Mouse (Mus musculus) neural tube, embryonic 15.5 days (tissue): ENCODE measurements around the gene Baz1a. TPM values are rescaled to one million over a fixed set of nuclear protein-coding genes. Genes with fewer than 3 reads are reported as not detected.
"Not testable (repeated sequence)": the region's sequence is repeated elsewhere in the genome, so short reads cannot be mapped to it uniquely, and the experiment has no call there.

ENCODE experiments used
- ATAC-seq: fragments of 200-750 bp; cut with Nextera tagmentation; 2 replicates; pipeline ENCODE4 v1.8.0; 2017; ENCODE audit warnings: mild to moderate bottlenecking, moderate TSS enrichment, moderate library complexity; ENCODE audit not compliant: low FRiP score
- H3K27ac ChIP-seq: fragments of 300-500 bp; sonication (generic); replicated peaks from 2 replicates; pipeline ENCODE4 v1.5.1; 2015; ENCODE audit warnings: mild to moderate bottlenecking, inconsistent platforms
- H3K27me3 ChIP-seq: fragments of 300-500 bp; sonication (generic); replicated peaks from 2 replicates; pipeline ENCODE4 v1.6.1; 2015; ENCODE audit warnings: inconsistent platforms
- H3K36me3 ChIP-seq: fragments of 300-500 bp; sonication (generic); 2 replicates; pipeline ENCODE4 v1.6.1; 2015; ENCODE audit warnings: inconsistent platforms
- H3K4me1 ChIP-seq: fragments of 300-500 bp; sonication (generic); 2 replicates; pipeline ENCODE4 v1.6.1; 2015; ENCODE audit warnings: inconsistent platforms
- H3K4me2 ChIP-seq: fragments of 300-500 bp; sonication (generic); 2 replicates; pipeline ENCODE4 v1.6.1; 2015; ENCODE audit warnings: inconsistent platforms, mild to moderate bottlenecking, moderate library complexity
- H3K4me3 ChIP-seq: fragments of 300-500 bp; sonication (generic); replicated peaks from 2 replicates; pipeline ENCODE4 v1.5.1; 2015; ENCODE audit warnings: mild to moderate bottlenecking, inconsistent platforms
- H3K9ac ChIP-seq: fragments of 300-500 bp; sonication (generic); replicated peaks from 2 replicates; pipeline ENCODE4 v1.6.1; 2015; ENCODE audit warnings: mild to moderate bottlenecking, inconsistent platforms
- H3K9me3 ChIP-seq: fragments of 300-500 bp; sonication (generic); replicated peaks from 2 replicates; pipeline ENCODE4 v1.6.1; 2016; ENCODE audit warnings: inconsistent platforms
- WGBS: fragments of 180-500 bp; shearing (Covaris S2); methylation state at CpG from one replicate; pipeline ENCODE4 v1.1.7; 2015; ENCODE audit warnings: mixed read lengths; 5-methylcytosine and 5-hydroxymethylcytosine counted together
- polyA plus RNA-seq: library from polyadenylated mRNA; unstranded; fragments of >200 nt; fragmentation: Nextera tagmentation; extraction: Ambion mirVana; gene quantifications from 2 replicates; pipeline ENCODE4 v1.2.1, GENCODE M21; 2015

Gene Baz1a
- polyA plus RNA-seq, 1 experiment from 2014 or later, result 2.7 TPM

GRCm38 (mm10) chr12:55004396-55004795 lies 9.8 kb downstream of the Baz1a start:
- no peaks in the 10 kb centered on the region for H3K36me3 ChIP-seq
- no peaks in the 10 kb centered on the region for H3K27me3 ChIP-seq
- H3K4me2 ChIP-seq, result no peak overlapping the region
- H3K4me3 ChIP-seq, result no peak overlapping the region
- ATAC-seq, result no peak
- no peak overlapping the region for H3K9ac ChIP-seq
- no peak overlapping the region for H3K27ac ChIP-seq
- no peaks in the 10 kb centered on the region for H3K4me1 ChIP-seq
- WGBS, result 92% methylated on average over 3 of the region's 3 CpGs
- H3K9me3 ChIP-seq, result no peaks in the 10 kb centered on the region

GRCm38 (mm10) chr12:55003843-55004242 lies 10.3 kb downstream of the Baz1a start:
- no peaks in the 10 kb centered on the region for H3K4me1 ChIP-seq
- H3K4me3 ChIP-seq, result no peak overlapping the region
- 93% methylated on average over 5 of the region's 5 CpGs for WGBS
- no peak overlapping the region for H3K9ac ChIP-seq
- no peaks in the 10 kb centered on the region for H3K9me3 ChIP-seq
- ATAC-seq, result no peak
- H3K27me3 ChIP-seq, result no peaks in the 10 kb centered on the region
- H3K27ac ChIP-seq, result no peak overlapping the region
- no peaks in the 10 kb centered on the region for H3K36me3 ChIP-seq
- H3K4me2 ChIP-seq, result no peak overlapping the region

- not testable (repeated sequence) for H3K27me3 ChIP-seq, H3K4me1 ChIP-seq
- 90% methylated on average over 7 of the region's 7 CpGs for WGBS
Observed at GRCm38 (mm10) chr12:55002532-55002931, 11.6 kb downstream of the Baz1a start.

GRCm38 (mm10) chr12:54999016-54999690 lies 15.0 kb downstream of the Baz1a start:
- no peak for ATAC-seq
- Histone ChIP-seq H3K27ac (no peak overlapping the region), H3K9me3 (no peaks in the 10 kb centered on the region), H3K4me3 (no peak overlapping the region), H3K4me1 (no peaks in the 10 kb centered on the region), H3K9ac (no peak overlapping the region), H3K27me3 (no peaks in the 10 kb centered on the region), H3K4me2 (no peak overlapping the region), H3K36me3 (no peaks in the 10 kb centered on the region)
- 90% methylated on average over 14 of the region's 14 CpGs for WGBS

More at GRCm38 (mm10) chr12:55002532-55002931, 11.6 kb downstream of the Baz1a start:
- not testable (repeated sequence) for H3K27ac ChIP-seq, H3K9me3 ChIP-seq, H3K4me2 ChIP-seq, H3K36me3 ChIP-seq, H3K9ac ChIP-seq, H3K4me3 ChIP-seq, ATAC-seq

- H3K4me2 ChIP-seq, result no peak overlapping the region
- WGBS, result 86% methylated on average over 5 of the region's 5 CpGs
- H3K36me3 ChIP-seq, result no peaks in the 10 kb centered on the region
- H3K27me3 ChIP-seq, result no peaks in the 10 kb centered on the region
- H3K27ac ChIP-seq, result no peak overlapping the region
- ATAC-seq, result no peak
- no peaks in the 10 kb centered on the region for H3K4me1 ChIP-seq
- H3K9ac ChIP-seq, result no peak overlapping the region
- H3K4me3 ChIP-seq, result no peak overlapping the region
- H3K9me3 ChIP-seq, result no peaks in the 10 kb centered on the region
Observed at GRCm38 (mm10) chr12:54998411-54998810, 15.7 kb downstream of the Baz1a start.

GRCm38 (mm10) chr12:54996979-54997474 lies 17.1 kb downstream of the Baz1a start:
- WGBS, result 91% methylated on average over 6 of the region's 6 CpGs
- no peak for ATAC-seq
- H3K27me3 ChIP-seq, result no peaks in the 10 kb centered on the region

GRCm38 (mm10) chr12:54995965-54996364 lies 18.2 kb downstream of the Baz1a start:
- no peak overlapping the region for H3K4me2 ChIP-seq
- no peak overlapping the region for H3K4me3 ChIP-seq
- 87% methylated on average over 3 of the region's 3 CpGs for WGBS
- no peaks in the 10 kb centered on the region for H3K9me3 ChIP-seq
- no peaks in the 10 kb centered on the region for H3K27me3 ChIP-seq
- no peak for ATAC-seq
- no peak overlapping the region for H3K9ac ChIP-seq
- no peak overlapping the region for H3K27ac ChIP-seq
- no peaks in the 10 kb centered on the region for H3K36me3 ChIP-seq
- no peaks in the 10 kb centered on the region for H3K4me1 ChIP-seq

More at GRCm38 (mm10) chr12:54996979-54997474, 17.1 kb downstream of the Baz1a start:
- Histone ChIP-seq H3K27ac (no peak overlapping the region), H3K9ac (no peak overlapping the region), H3K4me1 (no peaks in the 10 kb centered on the region), H3K9me3 (no peaks in the 10 kb centered on the region), H3K4me2 (no peak overlapping the region), H3K4me3 (no peak overlapping the region), H3K36me3 (no peaks in the 10 kb centered on the region)

GRCm38 (mm10) chr12:54994418-54994817 lies 19.7 kb downstream of the Baz1a start:
- H3K9me3 ChIP-seq, result no peaks in the 10 kb centered on the region
- 92% methylated on average over 4 of the region's 4 CpGs for WGBS

GRCm38 (mm10) chr12:54994068-54994386 lies 20.1 kb downstream of the Baz1a start:
- no peaks in the 10 kb centered on the region for H3K9me3 ChIP-seq
- 82% methylated on average over 6 of the region's 6 CpGs for WGBS
- H3K4me2 ChIP-seq, result no peak overlapping the region
- no peak overlapping the region for H3K4me3 ChIP-seq
- no peaks in the 10 kb centered on the region for H3K4me1 ChIP-seq
- no peak overlapping the region for H3K27ac ChIP-seq
- no peak overlapping the region for H3K9ac ChIP-seq
- no peaks in the 10 kb centered on the region for H3K27me3 ChIP-seq
- no peak for ATAC-seq
- H3K36me3 ChIP-seq, result no peaks in the 10 kb centered on the region

More at GRCm38 (mm10) chr12:54994418-54994817, 19.7 kb downstream of the Baz1a start:
- H3K27ac ChIP-seq, result no peak overlapping the region
- no peaks in the 10 kb centered on the region for H3K4me1 ChIP-seq
- no peak overlapping the region for H3K9ac ChIP-seq
- no peak overlapping the region for H3K4me3 ChIP-seq
- ATAC-seq, result no peak
- H3K4me2 ChIP-seq, result no peak overlapping the region
- H3K27me3 ChIP-seq, result no peaks in the 10 kb centered on the region
- H3K36me3 ChIP-seq, result no peaks in the 10 kb centered on the region

GRCm38 (mm10) chr12:54993246-54994067 lies 20.7 kb downstream of the Baz1a start:
- no peak overlapping the region for H3K4me2 ChIP-seq
- ATAC-seq, result no peak
- H3K36me3 ChIP-seq, result no peaks in the 10 kb centered on the region
- H3K27me3 ChIP-seq, result no peaks in the 10 kb centered on the region
- no peaks in the 10 kb centered on the region for H3K9me3 ChIP-seq
- H3K4me3 ChIP-seq, result no peak overlapping the region
- no peaks in the 10 kb centered on the region for H3K4me1 ChIP-seq
- no peak overlapping the region for H3K27ac ChIP-seq
- 69% methylated on average over 16 of the region's 16 CpGs for WGBS
- no peak overlapping the region for H3K9ac ChIP-seq

- no peaks in the 10 kb centered on the region for H3K9me3 ChIP-seq
- no peaks in the 10 kb centered on the region for H3K36me3 ChIP-seq
- H3K9ac ChIP-seq, result no peak overlapping the region
- H3K27ac ChIP-seq, result no peak overlapping the region
- no peak for ATAC-seq
- H3K4me1 ChIP-seq, result no peaks in the 10 kb centered on the region
- no peaks in the 10 kb centered on the region for H3K27me3 ChIP-seq
- no peak overlapping the region for H3K4me3 ChIP-seq
- 74% methylated on average over 3 of the region's 3 CpGs for WGBS
- no peak overlapping the region for H3K4me2 ChIP-seq
Observed at GRCm38 (mm10) chr12:54992814-54993213, 21.3 kb downstream of the Baz1a start.

- no peak for ATAC-seq
- WGBS, result 89% methylated on average over 4 of the region's 4 CpGs
- Histone ChIP-seq H3K9me3 (no peaks in the 10 kb centered on the region), H3K4me2 (no peak overlapping the region), H3K4me3 (no peak overlapping the region), H3K4me1 (peaks cover 12% of the 10 kb centered on the region), H3K27me3 (no peaks in the 10 kb centered on the region), H3K27ac (no peak overlapping the region), H3K9ac (no peak overlapping the region), H3K36me3 (no peaks in the 10 kb centered on the region)
Observed at GRCm38 (mm10) chr12:54988323-54988850, 25.8 kb downstream of the Baz1a start.
